Mouse (Mus musculus) brain, adult 10 weeks (tissue): ENCODE results near the gene Samd4b. TPM values are rescaled to one million over a fixed set of nuclear protein-coding genes. Genes with fewer than 3 reads are reported as not detected.

ENCODE experiments used
- polyA plus RNA-seq: library from polyadenylated mRNA; stranded (reverse); fragments of 350-450 nt; fragmentation: Illumina TruSeq; extraction: RNeasy Lipid Tissue Mini Kit (QIAGEN cat#74804); gene quantifications from one replicate; pipeline ENCODE4 v1.2.3, GENCODE M21; 2015; ENCODE audit warnings: low read depth, low replicate concordance

The Samd4b gene
- 37.9 TPM for polyA plus RNA-seq

GRCm38 (mm10) chr7:28597642-28598446 is at the start of gene Samd4b, which contains the start of gene Pak4:
Samd4b (minus strand) TSS chr7:28598144.
Pak4 (minus strand) TSS chr7:28598185.

DNA sequence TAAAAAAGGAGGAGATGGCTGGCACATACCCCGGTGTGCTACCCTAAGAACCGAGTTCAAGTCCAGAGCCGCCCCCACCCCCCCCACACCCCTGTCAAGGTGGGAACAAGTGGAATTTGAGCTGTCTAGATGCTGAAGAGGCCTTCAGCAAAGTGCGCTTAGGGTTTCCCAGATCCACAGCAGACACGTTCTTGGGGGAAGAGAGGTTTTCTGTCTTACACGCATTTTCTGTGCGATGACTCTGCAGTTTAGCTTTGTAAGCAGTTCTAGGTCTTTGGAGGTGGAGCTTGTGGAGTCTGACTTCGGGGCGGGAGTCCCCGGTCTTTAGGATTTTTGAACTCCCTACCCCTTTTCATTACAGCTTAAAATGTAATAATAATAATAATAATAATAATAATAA is 33.1 kb upstream of the Samd4b start, which contains the start of gene Acp7:
Gene Acp7, minus strand, starts transcription at position 260 of the 400 bp plus-strand sequence.

GRCm38 (mm10) chr7:28547154-28547553 is 50.8 kb downstream of the Samd4b start, which contains the start of gene Nccrp1:
Nccrp1 (minus strand) TSS chr7:28547254.

DNA sequence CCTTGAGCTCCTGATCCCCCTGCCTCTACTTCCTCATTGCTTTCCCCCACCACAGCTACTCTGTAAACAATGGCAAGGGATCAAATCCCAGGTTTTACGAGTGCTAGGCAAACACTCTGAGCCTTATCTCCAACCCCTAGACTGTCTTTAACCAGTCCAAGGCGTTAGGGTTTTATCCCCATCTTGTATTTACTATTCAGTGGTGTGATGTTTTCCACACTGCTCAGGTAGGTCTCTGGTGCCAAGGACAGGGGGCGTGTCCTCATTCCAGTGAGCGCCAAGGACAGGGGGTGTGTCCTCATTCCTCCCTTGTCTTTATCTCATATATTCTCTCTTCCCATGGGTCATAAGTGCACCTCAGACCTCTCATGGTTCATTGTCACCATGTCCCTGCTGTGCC is 57.4 kb downstream of the Samd4b start, which contains the start of gene Sycn:
Gene Sycn, plus strand, starts transcription at position 360 of the 400 bp plus-strand sequence.

GRCm38 (mm10) chr7:28522536-28522935 is 75.4 kb downstream of the Samd4b start, which contains the start of gene Ifnl3:
Ifnl3 (plus strand) TSS chr7:28522836.

GRCm38 (mm10) chr7:28510405-28510974 is 87.5 kb downstream of the Samd4b start, which contains the start of gene Ifnl2:
Ifnl2 (minus strand) TSS chr7:28510455.

GRCm38 (mm10) chr7:28451531-28452360 is 146.2 kb downstream of the Samd4b start, which contains the start of gene Lrfn1:
Lrfn1 (plus strand) TSS chr7:28451980.

GRCm38 (mm10) chr7:28436932-28437570 is 160.9 kb downstream of the Samd4b start, which contains the start of gene Gmfg:
Gmfg (plus strand) TSS chr7:28437447.

DNA sequence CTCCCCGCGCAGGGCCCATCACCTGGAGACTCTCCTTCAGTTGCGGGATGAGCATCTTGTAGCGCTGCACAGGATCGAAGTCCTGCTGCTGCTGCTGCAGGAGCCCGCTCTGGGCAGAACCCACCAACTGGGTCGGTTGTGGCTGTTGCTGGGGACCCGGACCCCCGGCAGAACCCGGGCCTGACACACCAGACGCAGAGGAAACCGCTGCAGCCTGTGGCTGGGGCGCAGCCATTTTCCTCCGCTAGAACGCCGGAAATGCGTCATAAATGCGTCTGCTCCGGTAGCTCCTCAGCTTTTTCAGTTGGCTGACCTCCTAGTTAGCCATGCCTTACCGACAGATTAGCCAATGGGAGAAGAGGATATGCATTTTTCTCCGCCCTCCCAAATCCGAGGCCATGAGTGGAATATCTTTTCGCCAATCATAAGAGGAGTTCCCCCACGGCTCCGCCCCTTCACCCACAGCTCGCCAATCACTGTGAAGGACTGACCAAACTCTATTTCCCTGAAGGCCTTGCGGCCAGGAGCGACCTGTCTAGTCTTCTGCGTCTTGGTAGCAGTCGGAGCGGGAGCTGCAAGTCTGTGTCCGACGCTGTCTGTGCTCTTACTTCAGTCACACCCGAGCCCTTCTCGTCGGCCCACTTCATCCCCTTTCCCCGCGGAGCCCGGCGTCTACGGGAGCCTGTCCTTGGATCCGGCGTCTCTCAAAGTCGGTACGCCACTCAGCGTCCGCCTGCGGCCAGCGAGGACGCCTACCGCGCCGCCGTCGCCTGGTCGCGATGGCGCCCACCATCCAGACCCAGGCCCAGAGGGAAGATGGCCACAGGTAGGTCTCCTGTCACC is 205.3 kb downstream of the Samd4b start, which contains the start of the genes Med29 and Paf1:
Gene Med29, minus strand, starts transcription at position 280 of the 843 bp plus-strand sequence.
Gene Paf1, plus strand, starts transcription at position 523 of the 843 bp plus-strand sequence.

GRCm38 (mm10) chr7:28380237-28381016 is 217.5 kb downstream of the Samd4b start, which contains the start of gene Zfp36:
Zfp36 (minus strand) TSS chr7:28380253.

DNA sequence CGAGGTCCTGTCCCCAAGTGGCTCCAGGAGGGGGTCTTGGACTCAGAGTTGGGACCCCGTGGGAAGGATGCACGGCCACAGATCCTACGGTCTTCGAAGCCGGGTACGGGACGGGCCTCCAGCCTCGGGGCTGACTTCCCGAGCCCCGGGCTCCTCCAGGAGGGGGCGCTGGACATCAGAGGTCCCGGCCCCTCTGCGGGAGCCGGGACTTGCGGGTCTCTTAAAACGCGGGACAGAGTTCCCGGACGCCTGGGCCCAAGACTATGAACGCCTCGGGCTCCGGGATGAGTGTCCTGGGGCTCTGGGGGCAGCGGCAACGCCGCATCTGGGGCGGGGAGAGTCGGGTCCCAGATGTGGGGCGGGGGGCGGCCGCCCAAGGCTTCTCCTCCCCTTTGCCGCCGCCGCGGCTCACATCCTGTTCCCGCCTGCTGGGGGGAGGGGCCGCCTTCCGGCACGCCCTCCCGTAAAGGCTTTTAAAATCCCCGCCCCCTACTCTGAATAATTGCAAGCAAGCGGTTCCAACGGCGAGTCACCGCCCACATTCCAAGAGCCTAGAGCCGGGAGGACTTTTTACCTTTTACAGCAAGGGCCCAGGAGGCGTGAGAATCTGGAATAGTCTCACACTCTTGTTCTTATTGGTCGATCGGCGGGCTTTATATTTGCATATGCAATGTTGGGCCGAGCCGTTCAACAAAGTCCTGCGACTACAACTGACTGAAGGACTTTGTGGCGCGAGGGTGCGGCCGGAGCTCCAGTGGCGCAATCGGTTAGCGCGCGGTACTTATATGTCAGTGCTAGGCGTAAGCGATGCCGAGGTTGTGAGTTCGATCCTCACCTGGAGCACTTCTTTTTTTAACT is 225.5 kb downstream of the Samd4b start, which contains the start of gene Plekhg2:
Gene Plekhg2, minus strand, starts transcription at position 349 of the 858 bp plus-strand sequence.

GRCm38 (mm10) chr7:28350155-28350883 is 247.6 kb downstream of the Samd4b start, which contains the start of gene Rps16:
Rps16 (plus strand) TSS chr7:28350652.

Other genes starting within 250 kb of the Samd4b start
- gene Rps16, start 247.5 kb downstream of the Samd4b start, polyA plus RNA-seq: 704 TPM
- gene Plekhg2, start 225.5 kb downstream of the Samd4b start, polyA plus RNA-seq: 4.3 TPM
- 2.7 TPM for gene Zfp36, start 217.9 kb downstream of the Samd4b start, polyA plus RNA-seq
- gene Med29, start 205.4 kb downstream of the Samd4b start, polyA plus RNA-seq: 31.3 TPM
- gene Paf1, start 205.2 kb downstream of the Samd4b start, polyA plus RNA-seq: 102 TPM
- 4.6 TPM for gene Gmfg, start 160.7 kb downstream of the Samd4b start, polyA plus RNA-seq
- gene Lrfn1, start 146.2 kb downstream of the Samd4b start, polyA plus RNA-seq: 38.2 TPM
- gene Ifnl2, start 87.7 kb downstream of the Samd4b start, polyA plus RNA-seq: not detected
- not detected for gene Ifnl3, start 75.3 kb downstream of the Samd4b start, polyA plus RNA-seq
- gene Sycn, start 57.3 kb downstream of the Samd4b start, polyA plus RNA-seq: not detected
- not detected for gene Nccrp1, start 50.9 kb downstream of the Samd4b start, polyA plus RNA-seq
- 6.6 TPM for gene Pak4, start within 50 bp of the Samd4b start, polyA plus RNA-seq
- gene Acp7, start 33.2 kb upstream of the Samd4b start, polyA plus RNA-seq: 1.3 TPM
- 15.8 TPM for gene Fbxo27, start 94.7 kb upstream of the Samd4b start, polyA plus RNA-seq
- gene Fbxo17, start 118.7 kb upstream of the Samd4b start, polyA plus RNA-seq: 3.3 TPM
- gene Mrps12, start 143.7 kb upstream of the Samd4b start, polyA plus RNA-seq: 126 TPM
- 12.4 TPM for gene Sars2, start 143.8 kb upstream of the Samd4b start, polyA plus RNA-seq
- gene Ccer2, start 158.0 kb upstream of the Samd4b start, polyA plus RNA-seq: 3.2 TPM
- gene Sirt2, start 168.6 kb upstream of the Samd4b start, polyA plus RNA-seq: 181 TPM
- 41.0 TPM for gene Nfkbib, start 169.4 kb upstream of the Samd4b start, polyA plus RNA-seq
- 2.9 TPM for gene Rinl, start 190.8 kb upstream of the Samd4b start, polyA plus RNA-seq
- 253 TPM for gene Hnrnpl, start 210.4 kb upstream of the Samd4b start, polyA plus RNA-seq
- gene Ech1, start 227.1 kb upstream of the Samd4b start, polyA plus RNA-seq: 96.4 TPM
- 5.1 TPM for gene Lgals4, start 235.7 kb upstream of the Samd4b start, polyA plus RNA-seq